Mouse (Mus musculus) kidney, postnatal 14 days (tissue): ENCODE measurements around the gene Pex26.

Experiments used
- DNase-seq: peaks from one replicate; pipeline ENCODE4 v3.0.0; 2022; ENCODE audit warnings: mixed read lengths

The Pex26 gene

GRCm38 (mm10) chr6:121243161-121243560 lies 59.7 kb downstream of the Pex26 start:
- no peak for DNase-seq

DNA sequence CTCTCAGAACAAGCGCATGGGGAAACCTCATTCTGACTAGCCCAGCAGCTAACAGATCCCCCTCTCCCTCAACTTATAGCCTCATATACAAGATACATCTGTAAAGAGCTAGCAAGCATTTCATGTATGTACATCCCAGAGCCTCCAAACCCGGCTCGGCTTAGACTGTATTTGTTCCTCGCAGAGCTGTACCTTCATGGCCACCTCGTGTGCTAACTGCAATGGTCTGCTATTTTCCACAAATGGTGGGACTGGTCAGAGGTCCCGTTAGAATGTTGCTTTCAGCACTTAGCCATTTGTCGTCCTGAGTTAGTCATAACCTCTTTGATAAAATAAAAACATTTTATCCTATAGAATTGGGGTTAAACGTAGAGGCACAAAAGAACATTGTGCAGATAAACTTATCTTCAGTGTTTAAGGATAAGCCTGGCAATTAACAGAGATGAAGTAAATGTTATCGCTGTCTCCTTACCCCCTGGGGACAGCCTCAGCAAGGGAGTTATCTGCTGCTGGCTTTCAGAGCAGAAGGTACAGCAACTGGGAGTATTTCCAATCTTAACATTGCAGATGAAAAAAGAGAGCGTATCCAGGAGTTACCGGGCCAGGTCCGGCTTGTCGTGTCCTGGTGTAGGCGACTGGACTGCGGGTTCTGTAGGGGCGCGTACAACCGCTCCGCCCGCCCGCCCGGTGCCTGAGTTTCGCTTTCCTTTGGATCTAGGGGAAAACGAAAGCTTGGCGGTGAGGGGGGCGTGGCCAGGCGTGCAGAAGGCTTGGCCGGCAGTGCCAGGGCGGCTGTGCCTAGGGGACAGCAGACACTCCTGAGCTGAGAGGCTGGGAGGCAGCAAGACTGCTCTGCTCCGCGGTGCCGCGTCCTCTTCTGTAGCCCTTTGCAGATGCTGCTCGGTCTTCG lies 61.9 kb downstream of the Pex26 start, which contains the start of gene Usp18:
Gene Usp18, plus strand, starts transcription at position 780 of the 910 bp plus-strand sequence.
- DNase-seq, result peak; percentile 93

- no peak for DNase-seq
Observed at GRCm38 (mm10) chr6:121246037-121246361, 62.5 kb downstream of the Pex26 start.
